Mouse (Mus musculus) embryonic facial prominence, embryonic 13.5 days (tissue): ENCODE data around the gene Gpr162. TPM values are rescaled to one million over a fixed set of nuclear protein-coding genes. Genes with fewer than 3 reads are reported as not detected.
"Not testable (repeated sequence)": the region's sequence is repeated elsewhere in the genome, so short reads cannot be mapped to it uniquely, and the experiment has no call there.

Source experiments
- ATAC-seq: fragments of 200-750 bp; cut with Nextera tagmentation; 2 replicates; pipeline ENCODE4 v1.8.0; 2017; ENCODE audit warnings: low read depth; ENCODE audit not compliant: insufficient number of reproducible peaks, insufficient read depth, low FRiP score, low TSS enrichment
- H3K27ac ChIP-seq: fragments of 300-500 bp; sonication (generic); 2 replicates; pipeline ENCODE4 v1.5.1; 2015; ENCODE audit warnings: moderate library complexity, mild to moderate bottlenecking, inconsistent platforms
- H3K27me3 ChIP-seq: fragments of 300-500 bp; sonication (generic); 2 replicates; pipeline ENCODE4 v1.6.1; 2015; ENCODE audit warnings: mild to moderate bottlenecking, inconsistent platforms
- H3K36me3 ChIP-seq: fragments of 300-500 bp; sonication (generic); 2 replicates; pipeline ENCODE4 v1.6.1; 2015; ENCODE audit warnings: mild to moderate bottlenecking, inconsistent platforms
- H3K4me1 ChIP-seq: fragments of 300-500 bp; sonication (generic); 2 replicates; pipeline ENCODE4 v1.6.1; 2015; ENCODE audit warnings: inconsistent platforms
- H3K4me2 ChIP-seq: fragments of 300-500 bp; sonication (generic); 2 replicates; pipeline ENCODE4 v1.6.1; 2015; ENCODE audit warnings: moderate library complexity, mild to moderate bottlenecking, inconsistent platforms
- H3K4me3 ChIP-seq: fragments of 300-500 bp; sonication (generic); 2 replicates; pipeline ENCODE4 v1.5.1; 2015; ENCODE audit warnings: mild to moderate bottlenecking, inconsistent platforms
- H3K9ac ChIP-seq: fragments of 300-500 bp; sonication (generic); 2 replicates; pipeline ENCODE4 v1.6.1; 2015; ENCODE audit warnings: mild to moderate bottlenecking, inconsistent platforms
- H3K9me3 ChIP-seq: fragments of 300-500 bp; sonication (generic); 2 replicates; pipeline ENCODE4 v1.6.1; 2016; ENCODE audit warnings: inconsistent platforms
- WGBS: fragments of 180-500 bp; shearing (Covaris S2); methylation state at CpG from one replicate; pipeline ENCODE4 v1.1.7; 2015; ENCODE audit warnings: mixed read lengths; 5-methylcytosine and 5-hydroxymethylcytosine counted together
- polyA plus RNA-seq: library from polyadenylated mRNA; unstranded; fragments of >200 nt; fragmentation: Nextera tagmentation; extraction: Ambion mirVana; gene quantifications from 2 replicates; pipeline ENCODE4 v1.2.1, GENCODE M21; 2015

Gene Gpr162
- polyA plus RNA-seq, 1 experiment from 2014 or later = 2.0 TPM

- no peak for ATAC-seq
- H3K4me2 ChIP-seq = peak overlapping the region; percentile 92; the same call in 1 of the 2 replicates
- peaks cover 32% of the 10 kb centered on the region for H3K36me3 ChIP-seq
- H3K27ac ChIP-seq = no peak overlapping the region
- H3K9ac ChIP-seq = 0 out of 2 replicates have a peak overlapping the region, but pooled peaks have one; percentile 8
- WGBS = 91% methylated on average over 8 of the region's 8 CpGs
- peak overlapping the region; percentile 67 for H3K4me3 ChIP-seq
- H3K4me1 ChIP-seq = peaks cover 50% of the 10 kb centered on the region
- H3K27me3 ChIP-seq = no peaks in the 10 kb centered on the region
- no peaks in the 10 kb centered on the region for H3K9me3 ChIP-seq
Observed at GRCm38 (mm10) chr6:124831649-124832048, 32.1 kb downstream of the Gpr162 start.

DNA sequence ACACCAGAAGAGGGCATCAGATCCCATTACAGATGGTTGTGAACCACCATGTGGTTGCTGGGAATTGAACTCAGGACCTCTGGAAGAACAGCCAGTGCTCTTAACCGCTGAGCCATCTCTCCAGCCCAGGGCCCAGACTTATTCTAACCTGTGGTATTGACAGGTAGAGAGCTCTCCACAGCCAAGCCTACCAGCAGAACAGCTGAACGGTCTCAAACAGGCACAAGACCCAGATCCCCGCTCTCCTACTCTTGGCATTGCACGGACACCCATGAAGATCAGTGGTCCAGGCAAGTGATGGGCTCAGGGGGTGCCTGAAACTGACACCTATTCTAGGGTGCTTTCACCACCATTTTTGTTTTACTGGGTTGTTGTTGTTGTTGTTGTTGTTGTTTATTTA lies 32.6 kb downstream of the Gpr162 start:
- peaks cover 45% of the 10 kb centered on the region for H3K4me1 ChIP-seq

GRCm38 (mm10) chr6:124829799-124830700 lies 33.7 kb downstream of the Gpr162 start:
- under 1% methylated on average over 38 of the region's 38 CpGs for WGBS
- Histone ChIP-seq H3K36me3 (peaks cover 45% of the 10 kb centered on the region), H3K4me2 (peak overlapping the region; percentile 92), H3K4me3 (peak overlapping the region; percentile 67), H3K4me1 (peaks cover 35% of the 10 kb centered on the region), H3K9me3 (no peaks in the 10 kb centered on the region), H3K27ac (peak overlapping the region; percentile 92), H3K27me3 (no peaks in the 10 kb centered on the region), H3K9ac (peak overlapping the region; percentile 87)
- ATAC-seq = peak; percentile 84

More for the DNA sequence above, 32.6 kb downstream of the Gpr162 start:
- Histone ChIP-seq H3K4me3 (peak overlapping the region; percentile 67), H3K36me3 (peaks cover 34% of the 10 kb centered on the region), H3K4me2 (peak overlapping the region; percentile 92), H3K9ac (0 out of 2 replicates have a peak overlapping the region, but pooled peaks have one; percentile 8)
- not testable (repeated sequence) for ATAC-seq, H3K27me3 ChIP-seq, H3K9me3 ChIP-seq, H3K27ac ChIP-seq
- WGBS = 90% methylated on average over 4 of the region's 4 CpGs

DNA sequence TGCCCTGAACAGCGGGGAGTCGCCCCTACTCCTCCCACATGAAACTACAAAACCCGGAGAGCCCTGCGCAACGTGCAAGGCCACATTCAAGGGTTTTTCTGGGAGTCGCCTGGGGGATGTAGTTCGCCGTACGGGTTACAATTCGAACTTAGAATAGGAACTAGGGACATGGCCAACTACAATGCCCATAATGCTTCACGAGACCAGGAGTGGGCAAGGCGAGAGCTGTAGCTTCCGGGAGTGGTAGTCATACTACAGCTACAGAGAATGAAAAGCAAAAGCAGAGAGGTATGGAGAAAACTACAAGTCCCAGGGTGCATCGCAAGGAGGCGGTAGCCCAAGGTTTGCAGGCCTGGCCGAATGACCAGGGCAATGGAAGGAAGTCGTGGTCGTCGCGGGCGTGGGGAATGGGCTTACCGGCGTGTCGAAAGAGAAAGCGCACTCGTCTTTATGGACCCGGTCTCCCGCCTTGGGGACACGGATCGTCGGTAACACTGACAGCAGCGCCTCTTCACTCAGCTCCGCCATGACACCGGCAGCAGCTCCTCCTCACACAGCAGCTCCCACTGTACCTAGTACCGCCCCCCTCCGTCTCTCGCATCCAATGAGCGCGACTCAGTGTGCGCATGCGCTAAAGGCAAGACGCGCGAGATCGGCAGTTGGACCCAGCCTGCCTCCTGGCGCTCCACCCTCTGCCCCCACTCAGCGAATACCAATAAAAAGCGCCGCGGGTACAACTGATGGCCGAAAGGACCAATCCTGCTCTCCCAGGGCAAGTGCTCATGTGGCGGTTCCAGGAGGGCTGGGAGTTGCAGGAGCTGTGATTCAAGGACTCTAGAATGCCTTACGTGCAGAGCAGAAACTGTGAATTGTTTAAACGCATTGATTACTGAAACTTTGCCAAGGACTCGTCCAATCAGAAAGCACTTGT lies 34.6 kb downstream of the Gpr162 start, which contains the start of the genes Usp5 and Cdca3:
TSS of gene Usp5 (minus strand) at position 617 of the 931 bp plus-strand sequence.
TSS of gene Cdca3 (plus strand) at position 680 of the 931 bp plus-strand sequence.
- Histone ChIP-seq H3K9me3 (no peaks in the 10 kb centered on the region), H3K4me3 (peak within 1 kb of the TSS; percentile 67), H3K27me3 (no peaks in the 10 kb centered on the region), H3K4me1 (peaks cover 34% of the 10 kb centered on the region), H3K36me3 (peaks cover 48% of the 10 kb centered on the region), H3K27ac (peak within 1 kb of the TSS; percentile 92), H3K9ac (peak within 1 kb of the TSS; percentile 87), H3K4me2 (peak within 1 kb of the TSS; percentile 92)
- WGBS = under 1% methylated on average over 55 of the region's 55 CpGs
- ATAC-seq = peak; percentile 95

GRCm38 (mm10) chr6:124828101-124828592 lies 35.6 kb downstream of the Gpr162 start:
- Histone ChIP-seq H3K4me1 (peaks cover 34% of the 10 kb centered on the region), H3K9me3 (no peaks in the 10 kb centered on the region), H3K4me3 (peak overlapping the region; percentile 67), H3K27me3 (no peaks in the 10 kb centered on the region), H3K36me3 (peaks cover 49% of the 10 kb centered on the region), H3K4me2 (peak overlapping the region; percentile 92), H3K9ac (peak overlapping the region; percentile 75), H3K27ac (peak overlapping the region; percentile 92)
- no peak for ATAC-seq
- 23% methylated on average over 10 of the region's 10 CpGs for WGBS

DNA sequence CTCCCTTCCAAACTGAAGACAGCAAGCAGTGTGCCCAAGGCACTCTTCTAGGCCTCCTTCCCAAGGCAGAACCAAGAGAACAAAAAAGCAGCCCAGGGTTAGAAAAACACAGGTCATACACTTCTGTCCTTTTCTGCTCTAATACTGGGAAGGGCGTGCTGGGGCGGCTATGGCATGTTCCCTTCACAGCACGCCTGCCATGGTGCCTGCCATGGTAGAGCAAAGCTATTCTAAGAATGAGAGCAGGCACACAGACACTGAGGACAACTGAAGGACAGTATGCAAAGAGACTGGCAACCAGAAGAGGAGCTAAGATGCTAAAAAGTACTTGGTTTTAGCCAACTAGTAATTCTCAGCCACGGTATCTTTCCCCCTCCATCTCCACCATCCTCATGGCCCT lies 41.7 kb downstream of the Gpr162 start:
- no peak overlapping the region for H3K4me3 ChIP-seq
- no peaks in the 10 kb centered on the region for H3K27me3 ChIP-seq
- no peaks in the 10 kb centered on the region for H3K9me3 ChIP-seq
- no peak overlapping the region for H3K4me2 ChIP-seq
- ATAC-seq = no peak
- peaks cover 93% of the 10 kb centered on the region for H3K36me3 ChIP-seq
- H3K4me1 ChIP-seq = peaks cover under 1% of the 10 kb centered on the region; the same call in 1 of the 2 replicates
- no peak overlapping the region for H3K27ac ChIP-seq
- no peak overlapping the region for H3K9ac ChIP-seq
- 94% methylated on average over 4 of the region's 4 CpGs for WGBS

DNA sequence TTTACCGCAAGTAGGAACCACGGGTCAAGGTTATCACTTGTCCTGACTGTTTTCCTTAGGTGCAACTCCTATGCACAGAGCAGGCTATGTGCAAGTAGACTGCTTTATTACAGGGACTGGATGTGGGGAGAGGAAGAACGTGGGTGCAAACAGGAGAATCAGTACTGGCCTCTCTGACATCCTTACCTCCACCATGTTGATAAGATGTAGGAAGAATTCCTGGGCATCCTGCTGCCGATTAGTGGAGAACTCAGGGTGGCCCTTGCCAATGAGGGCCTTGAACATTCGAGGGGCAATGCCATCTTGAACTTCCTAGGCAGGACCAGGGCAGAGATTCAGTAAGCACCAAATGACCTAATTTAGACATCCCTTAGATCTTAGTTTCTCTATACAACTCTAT lies 42.9 kb downstream of the Gpr162 start:
- WGBS = 93% methylated on average over 5 of the region's 5 CpGs
- Histone ChIP-seq H3K4me1 (no peaks in the 10 kb centered on the region), H3K9me3 (no peaks in the 10 kb centered on the region), H3K27me3 (no peaks in the 10 kb centered on the region), H3K36me3 (peaks cover 99% of the 10 kb centered on the region), H3K27ac (no peak overlapping the region), H3K4me2 (no peak overlapping the region), H3K9ac (no peak overlapping the region), H3K4me3 (no peak overlapping the region)
- ATAC-seq = no peak

DNA sequence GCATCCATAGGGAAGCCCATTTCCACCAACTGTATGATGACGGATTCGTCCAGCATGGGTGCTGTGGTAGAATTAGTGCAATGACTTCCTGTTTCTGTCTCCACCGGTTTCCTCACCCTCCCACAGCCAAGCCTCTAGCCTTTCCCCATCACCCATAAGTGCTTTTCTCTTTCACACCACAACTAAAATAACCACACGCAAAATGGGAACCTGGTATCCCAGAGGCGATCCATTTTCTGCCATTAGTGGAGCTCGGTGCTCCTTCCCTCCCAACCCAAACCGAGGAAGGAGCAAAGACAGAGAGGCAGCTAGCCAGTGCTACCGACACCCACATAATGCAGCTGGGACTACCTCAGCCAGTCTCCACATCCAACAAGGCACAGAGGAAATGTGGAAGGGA lies 45.8 kb downstream of the Gpr162 start:
- no peaks in the 10 kb centered on the region for H3K9me3 ChIP-seq
- WGBS = 90% methylated on average over 8 of the region's 8 CpGs
- H3K27ac ChIP-seq = no peak overlapping the region
- peaks cover 12% of the 10 kb centered on the region for H3K4me1 ChIP-seq
- H3K4me3 ChIP-seq = no peak overlapping the region
- H3K27me3 ChIP-seq = no peaks in the 10 kb centered on the region
- no peak overlapping the region for H3K4me2 ChIP-seq
- peaks cover 80% of the 10 kb centered on the region for H3K36me3 ChIP-seq
- no peak overlapping the region for H3K9ac ChIP-seq
- no peak for ATAC-seq

DNA sequence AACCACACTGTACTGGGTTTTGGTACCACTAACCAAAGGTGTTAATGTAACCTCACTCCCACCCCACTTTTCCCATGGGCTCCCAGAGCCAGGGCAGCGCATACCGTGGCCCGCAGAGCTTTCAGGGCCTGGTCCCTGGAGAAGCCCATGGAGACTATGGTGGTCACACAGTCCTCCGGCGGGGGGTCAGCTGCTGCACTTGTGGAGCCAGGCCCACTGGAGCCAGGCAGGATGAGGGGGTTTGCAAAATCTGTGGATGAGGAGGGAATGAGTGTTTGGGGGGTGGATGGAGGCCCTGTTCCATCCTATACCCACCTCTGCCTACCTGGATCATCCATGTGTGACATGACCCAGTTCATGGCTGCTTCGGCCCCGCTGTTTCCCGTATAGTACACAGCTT lies 46.2 kb downstream of the Gpr162 start:
- Histone ChIP-seq H3K9ac (0 out of 2 replicates have a peak overlapping the region, but pooled peaks have one; percentile 21), H3K4me1 (peaks cover 16% of the 10 kb centered on the region), H3K4me2 (no peak overlapping the region), H3K36me3 (peaks cover 76% of the 10 kb centered on the region), H3K9me3 (no peaks in the 10 kb centered on the region), H3K4me3 (no peak overlapping the region), H3K27ac (no peak overlapping the region), H3K27me3 (no peaks in the 10 kb centered on the region)
- ATAC-seq = no peak
- 96% methylated on average over 8 of the region's 8 CpGs for WGBS

DNA sequence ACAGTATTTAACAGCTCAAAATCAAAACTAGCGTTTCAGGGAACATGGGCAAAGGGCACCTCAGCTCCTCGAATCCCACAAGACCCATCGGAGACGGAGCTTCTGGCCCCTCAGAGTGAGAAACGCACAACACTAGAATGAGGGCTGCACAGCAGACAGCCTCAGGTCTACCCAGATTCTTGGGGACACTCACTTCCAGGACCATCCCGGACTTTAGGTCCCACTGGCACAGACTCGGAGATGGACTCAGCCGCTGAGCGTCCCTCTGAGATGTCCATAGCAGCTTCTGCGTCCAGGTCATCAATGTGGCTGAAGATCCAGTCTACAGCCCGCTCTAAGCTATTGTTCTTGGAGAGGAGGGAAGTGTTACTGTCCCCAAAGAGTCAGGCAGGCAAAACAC lies 46.7 kb downstream of the Gpr162 start:
- no peak overlapping the region for H3K27ac ChIP-seq
- no peak overlapping the region for H3K4me2 ChIP-seq
- ATAC-seq = no peak
- no peaks in the 10 kb centered on the region for H3K27me3 ChIP-seq
- H3K4me3 ChIP-seq = no peak overlapping the region
- no peak overlapping the region for H3K9ac ChIP-seq
- 94% methylated on average over 11 of the region's 11 CpGs for WGBS
- no peaks in the 10 kb centered on the region for H3K9me3 ChIP-seq
- H3K4me1 ChIP-seq = peaks cover 20% of the 10 kb centered on the region
- H3K36me3 ChIP-seq = peaks cover 76% of the 10 kb centered on the region

- no peaks in the 10 kb centered on the region for H3K9me3 ChIP-seq
- H3K36me3 ChIP-seq = peaks cover 76% of the 10 kb centered on the region
- no peak overlapping the region for H3K4me2 ChIP-seq
- WGBS = 86% methylated on average over 4 of the region's 4 CpGs
- H3K27ac ChIP-seq = no peak overlapping the region
- H3K4me3 ChIP-seq = no peak overlapping the region
- H3K27me3 ChIP-seq = no peaks in the 10 kb centered on the region
- no peak overlapping the region for H3K9ac ChIP-seq
- ATAC-seq = no peak
- peaks cover 25% of the 10 kb centered on the region for H3K4me1 ChIP-seq
Observed at GRCm38 (mm10) chr6:124816611-124817010, 47.2 kb downstream of the Gpr162 start.
